Mouse (Mus musculus) layer of hippocampus, adult 11-12 months (tissue): ENCODE measurements around the gene Dyx1c1.

Experiments used
- DNase-seq: peaks from one replicate; pipeline ENCODE4 v3.0.0; 2022; ENCODE audit warnings: low spot score

The Dyx1c1 gene

DNA sequence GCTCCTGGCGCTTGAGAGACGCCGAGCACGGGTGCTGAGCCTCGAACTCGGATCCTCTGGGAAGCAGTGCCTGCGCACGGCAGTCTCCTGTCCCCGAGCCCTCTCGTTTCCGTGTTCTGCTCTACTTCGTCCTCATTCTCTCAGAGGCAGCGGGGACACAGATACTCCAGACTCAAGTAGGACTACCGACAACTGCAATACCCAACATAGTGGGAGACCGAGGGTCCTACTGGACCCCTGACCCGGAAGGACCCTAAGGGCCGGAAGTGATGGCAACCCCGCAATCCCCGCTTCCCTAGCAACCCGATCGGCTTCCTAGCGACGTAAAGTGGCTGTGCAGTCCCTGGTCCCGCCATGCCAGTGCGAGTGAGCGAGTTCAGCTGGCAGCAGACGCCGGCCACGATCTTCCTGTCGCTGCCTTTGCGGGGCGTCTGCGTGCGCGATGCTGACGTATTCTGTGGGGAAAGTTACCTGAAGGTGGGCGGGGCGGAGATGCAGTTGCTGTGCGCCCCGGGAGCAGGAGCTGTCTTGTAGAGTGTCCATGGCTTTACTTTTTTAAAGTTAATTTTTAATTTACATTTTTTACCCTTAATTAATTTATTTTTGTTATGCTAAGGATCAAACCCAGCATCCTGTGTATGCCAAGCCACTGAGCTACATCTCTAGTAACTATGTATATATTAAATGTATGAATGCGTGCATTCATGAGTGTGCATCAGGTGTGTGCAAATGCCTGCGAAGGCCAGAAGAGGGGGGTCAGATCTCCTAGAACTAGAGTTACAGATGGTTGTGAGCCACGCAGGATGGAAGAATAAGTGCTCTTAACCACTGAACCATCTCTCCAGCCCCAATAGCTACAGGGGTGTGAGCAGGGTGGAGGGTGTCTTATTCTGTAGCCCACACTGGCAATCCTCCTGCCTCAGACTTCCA lies at the start of gene Dyx1c1, which contains the start of gene Gm44503:
Gene Dyx1c1 (plus strand): TSS at position 265 of the 930 bp plus-strand sequence.
Gene Gm44503 (plus strand): TSS at position 332 of the 930 bp plus-strand sequence.
- DNase-seq: peak; percentile 72

DNA sequence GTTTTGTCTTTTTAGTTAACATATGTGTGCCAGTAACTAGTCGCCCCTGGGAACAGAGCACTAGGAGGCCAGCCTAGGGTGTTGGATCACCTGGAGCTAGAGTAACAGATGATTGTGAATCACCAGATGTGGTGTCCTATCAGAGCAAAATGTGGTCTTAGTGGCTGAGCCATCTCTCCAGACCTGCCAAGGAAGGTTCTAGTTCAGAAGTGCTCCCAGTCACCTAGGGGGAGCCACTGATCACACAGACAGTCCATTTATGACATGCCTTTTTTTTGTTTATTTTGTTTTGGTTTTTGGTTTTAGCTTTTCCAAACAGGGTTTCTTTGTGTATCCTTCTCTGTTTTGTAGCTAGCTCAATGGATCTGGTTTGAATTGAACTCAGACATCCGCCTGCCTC lies 47.2 kb upstream of the Dyx1c1 start:
- DNase-seq: no peak

DNA sequence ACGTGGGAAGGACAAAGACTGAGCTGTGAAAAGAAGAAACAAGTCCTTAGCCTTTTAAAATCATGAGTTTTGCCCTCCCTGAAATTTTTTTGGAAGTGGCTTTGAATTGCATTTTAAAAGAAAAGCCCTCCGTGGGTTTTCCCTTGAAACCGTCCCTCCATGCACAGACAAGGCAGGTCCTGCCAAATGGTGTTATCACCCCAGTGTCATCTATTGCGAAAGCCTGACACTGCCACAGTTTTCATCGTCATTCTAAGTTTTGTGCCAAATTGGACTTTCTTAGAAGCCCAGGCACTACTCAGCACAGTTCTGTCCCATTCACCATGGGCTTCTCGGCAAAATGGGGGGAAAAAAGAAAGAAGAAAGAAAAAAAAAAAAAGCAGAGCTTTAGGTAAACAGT lies 45.0 kb upstream of the Dyx1c1 start:
- no peak for DNase-seq

DNA sequence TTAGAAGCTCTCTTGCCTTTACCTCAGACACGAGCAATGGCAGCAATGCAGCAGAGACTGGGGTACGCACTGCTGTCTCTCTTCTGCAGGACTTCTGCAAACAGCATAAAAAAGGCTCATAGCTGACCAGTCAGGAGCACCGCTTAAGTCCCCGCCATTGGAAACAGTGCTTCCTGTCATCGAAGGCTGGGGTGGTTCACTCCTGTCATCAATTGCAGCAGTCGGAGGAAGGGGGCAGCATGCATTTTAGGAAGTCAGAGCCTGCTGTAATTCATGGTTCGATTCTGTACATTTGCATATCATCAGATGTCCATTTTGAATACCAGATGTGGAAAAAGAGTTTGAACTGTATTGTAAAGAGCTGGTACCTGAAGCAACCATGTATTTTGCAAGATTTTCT lies 42.9 kb upstream of the Dyx1c1 start:
- DNase-seq: no peak

DNA sequence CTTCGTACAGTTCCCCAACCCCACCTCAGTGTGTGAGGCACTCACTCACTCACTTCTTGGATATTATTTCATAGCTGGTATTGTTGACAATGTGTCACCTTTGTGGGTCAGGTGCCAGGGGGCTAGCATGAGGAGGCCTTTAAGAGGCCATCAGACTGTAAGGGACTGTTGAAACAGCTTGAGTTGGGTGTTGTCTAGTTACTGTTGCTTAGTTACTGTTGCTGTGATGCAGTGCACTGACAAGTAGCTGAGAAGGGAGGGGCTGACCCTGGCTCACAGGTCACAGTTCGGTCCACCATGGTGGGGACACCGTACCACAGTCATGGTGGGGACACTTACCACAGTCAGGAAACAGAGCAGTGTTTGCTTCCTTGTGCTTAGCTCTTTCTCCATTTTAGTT lies 35.5 kb upstream of the Dyx1c1 start:
- DNase-seq: no peak

DNA sequence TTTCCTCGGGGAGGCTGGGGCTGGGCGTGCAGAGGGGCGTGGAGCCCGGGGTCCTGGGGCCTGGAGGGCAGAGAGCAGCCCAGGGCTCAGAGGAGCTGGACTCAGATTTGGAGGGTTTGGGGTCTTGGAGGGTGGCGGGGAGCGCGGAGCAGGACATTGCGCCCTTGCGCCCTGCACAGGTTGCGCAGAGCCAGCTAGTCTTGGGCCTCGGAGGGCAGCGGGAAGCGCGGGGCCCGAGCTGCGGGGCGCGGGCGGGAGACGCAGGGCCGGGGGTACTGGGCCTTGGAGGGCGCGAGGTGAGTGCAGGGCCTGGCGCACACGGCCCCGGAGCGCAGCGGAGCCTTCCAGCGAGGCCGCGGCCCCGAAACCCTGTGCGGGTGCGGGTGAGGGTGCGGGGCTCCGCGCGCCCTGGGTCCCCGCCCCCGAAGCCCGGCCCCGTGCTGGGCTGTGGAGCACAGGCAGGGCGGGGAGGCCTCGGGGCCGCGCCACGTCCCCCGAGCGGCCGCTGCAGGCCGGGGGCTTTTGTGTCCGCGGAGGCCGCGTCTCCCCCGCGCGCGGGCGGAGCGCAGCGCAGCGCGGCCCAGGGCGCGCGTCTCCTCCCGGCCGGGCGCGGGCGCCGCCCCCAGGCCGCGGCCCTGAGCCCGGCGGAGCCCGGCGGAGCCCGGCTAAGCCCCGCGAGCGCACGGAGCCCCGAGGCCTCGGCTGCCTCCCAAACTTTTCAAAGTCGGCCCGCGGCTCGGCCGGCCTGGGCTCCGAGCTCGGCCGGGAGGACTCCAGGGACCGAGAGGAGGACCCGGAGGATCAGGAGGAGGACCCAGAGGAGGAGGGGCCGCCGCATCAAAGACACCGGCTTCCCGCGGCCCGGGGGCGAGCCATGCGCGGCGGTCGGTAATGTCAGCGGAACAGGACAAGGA lies 33.3 kb upstream of the Dyx1c1 start, which contains the start of gene Pygo1:
Gene Pygo1 (plus strand): TSS at position 625 of the 914 bp plus-strand sequence.
- peak; percentile 39 for DNase-seq

DNA sequence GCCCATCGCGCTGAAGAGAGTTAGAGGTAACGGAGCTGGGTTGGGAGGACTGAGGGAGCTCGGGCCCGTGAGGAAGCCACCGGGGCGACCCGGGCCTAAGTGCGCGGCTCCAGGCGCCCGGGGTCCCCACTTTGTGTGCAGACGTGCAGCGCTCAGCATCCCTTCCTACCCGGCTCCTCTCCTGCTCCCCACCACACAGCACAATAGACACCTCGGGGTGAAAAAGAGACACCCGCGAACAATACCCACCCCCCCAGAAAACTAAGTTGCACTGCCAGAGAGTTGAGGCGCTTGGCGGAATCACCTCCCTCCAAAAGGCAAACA lies 32.7 kb upstream of the Dyx1c1 start:
- no peak for DNase-seq

DNA sequence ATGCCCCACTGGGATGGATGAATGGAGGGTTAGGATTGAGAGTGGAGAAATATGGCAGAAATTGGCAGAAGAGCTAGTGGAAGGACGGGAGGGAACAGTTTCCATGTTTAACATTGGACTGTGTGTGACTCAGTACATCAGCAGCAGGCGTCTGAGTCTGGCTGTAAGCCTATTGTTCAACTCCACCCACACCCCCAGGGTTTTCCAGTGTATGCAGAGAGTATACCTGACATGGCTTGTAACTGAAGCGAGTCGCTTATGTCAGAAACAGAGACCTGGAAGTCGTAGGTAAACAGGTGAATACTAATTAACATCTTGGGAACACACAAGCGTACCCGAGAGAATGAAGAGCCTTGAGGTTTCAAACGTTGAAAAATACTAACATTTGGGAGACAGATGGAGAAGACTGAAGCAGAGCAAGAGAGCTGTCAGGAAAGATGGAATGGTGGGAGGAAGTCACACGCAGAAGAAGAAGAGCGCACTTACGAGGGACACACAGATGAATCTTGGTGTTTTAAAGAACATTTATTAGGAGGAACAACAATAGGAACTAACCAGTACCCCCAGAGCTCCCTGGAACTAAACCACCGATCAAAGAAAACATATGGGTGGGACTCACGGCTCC lies 27.3 kb upstream of the Dyx1c1 start:
- peak; percentile 74 for DNase-seq

DNA sequence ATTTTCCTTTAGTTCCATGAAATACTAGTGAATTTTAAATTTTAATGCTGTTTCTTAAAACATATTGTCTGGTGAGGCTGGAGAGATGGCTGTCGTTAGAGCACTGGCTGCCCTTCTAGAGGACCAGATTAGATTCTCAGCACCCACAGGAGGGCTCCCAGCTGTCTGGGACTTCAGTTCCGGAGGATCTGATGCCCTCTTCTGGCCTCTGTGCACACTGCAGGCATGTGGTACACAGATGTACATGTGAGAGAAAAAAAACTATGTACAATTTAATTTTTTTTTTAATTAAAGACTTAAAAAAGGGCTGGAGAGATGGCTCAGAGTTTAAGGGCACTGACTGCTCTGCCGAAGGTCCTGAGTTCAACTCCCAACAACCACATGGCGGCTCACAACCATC lies 23.3 kb upstream of the Dyx1c1 start:
- DNase-seq: no peak

DNA sequence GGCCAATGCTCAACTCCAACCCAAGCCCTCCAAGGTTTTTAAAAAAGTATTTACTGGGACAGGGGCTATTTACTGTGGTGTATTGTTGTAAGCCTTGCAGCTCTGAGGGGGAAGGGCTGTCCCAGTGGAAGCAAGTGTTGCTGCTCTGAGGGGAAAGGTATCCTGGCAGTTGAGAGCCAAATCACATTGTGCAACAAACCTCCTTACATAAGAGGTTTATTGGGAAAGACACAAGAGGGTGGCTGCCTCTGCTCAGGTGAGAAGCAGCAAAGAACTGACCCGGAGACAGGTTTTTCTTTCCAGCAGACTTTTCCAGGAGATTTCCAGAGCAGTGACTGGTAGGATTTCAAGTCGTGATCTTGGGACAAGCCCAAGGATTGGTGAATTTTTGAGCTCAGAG lies 22.3 kb upstream of the Dyx1c1 start:
- DNase-seq: no peak

DNA sequence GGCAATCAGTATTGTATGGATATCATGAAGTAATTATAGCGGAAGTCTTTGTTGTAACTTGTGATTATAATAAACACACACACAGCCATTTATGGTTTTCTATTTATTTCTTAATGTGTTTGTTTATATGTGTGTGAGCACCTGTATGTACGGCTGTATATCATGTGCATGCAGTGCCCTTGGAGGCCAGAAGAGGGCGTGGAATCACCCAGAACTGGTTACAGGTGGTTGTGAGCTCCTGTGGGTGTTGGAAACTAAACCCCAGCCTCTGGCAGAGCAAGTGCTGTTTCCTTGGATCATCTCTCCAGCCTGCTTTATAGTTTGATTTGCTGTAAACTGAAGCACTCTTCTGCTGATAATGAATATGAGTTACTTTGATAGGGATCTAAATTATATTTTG lies 15.2 kb upstream of the Dyx1c1 start:
- no peak for DNase-seq

DNA sequence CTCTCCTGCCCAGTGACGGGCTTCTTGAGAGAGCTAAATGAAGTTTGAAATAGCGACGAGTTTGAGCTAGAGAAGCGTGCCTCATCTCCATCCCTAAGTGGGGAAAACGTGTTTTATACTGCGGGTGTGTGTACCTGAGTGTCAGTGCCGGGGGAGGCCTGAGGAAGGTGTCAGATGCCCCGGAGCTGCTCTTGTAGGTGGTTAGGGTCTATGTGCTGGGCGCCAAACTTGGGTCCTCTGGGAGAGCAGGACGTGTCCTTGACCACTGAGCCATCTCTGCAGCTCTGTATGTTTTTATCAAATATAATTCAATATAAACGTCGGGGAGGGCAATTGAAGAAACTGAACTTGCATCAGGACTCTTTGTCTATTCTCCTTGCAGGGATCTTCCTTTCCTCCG lies 14.3 kb upstream of the Dyx1c1 start:
- no peak for DNase-seq

DNA sequence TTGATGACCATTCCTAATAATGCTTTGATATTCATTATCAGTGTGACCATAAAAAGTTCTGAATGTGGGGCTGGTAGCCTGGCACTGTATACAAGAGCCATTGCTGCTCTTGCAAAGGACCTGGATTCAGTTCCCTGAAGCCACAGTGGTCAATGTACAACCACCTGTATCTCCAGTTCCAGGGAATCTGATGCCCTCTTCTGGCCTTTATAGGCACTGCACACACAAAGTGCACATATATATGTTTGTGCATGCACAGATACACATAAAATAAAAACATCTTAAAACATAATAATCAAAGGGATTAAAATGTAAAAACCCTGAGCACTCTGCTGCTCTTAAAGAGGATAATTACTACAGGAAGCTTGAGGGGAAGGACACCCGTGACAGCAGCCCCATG lies 11.6 kb upstream of the Dyx1c1 start:
- no peak for DNase-seq

DNA sequence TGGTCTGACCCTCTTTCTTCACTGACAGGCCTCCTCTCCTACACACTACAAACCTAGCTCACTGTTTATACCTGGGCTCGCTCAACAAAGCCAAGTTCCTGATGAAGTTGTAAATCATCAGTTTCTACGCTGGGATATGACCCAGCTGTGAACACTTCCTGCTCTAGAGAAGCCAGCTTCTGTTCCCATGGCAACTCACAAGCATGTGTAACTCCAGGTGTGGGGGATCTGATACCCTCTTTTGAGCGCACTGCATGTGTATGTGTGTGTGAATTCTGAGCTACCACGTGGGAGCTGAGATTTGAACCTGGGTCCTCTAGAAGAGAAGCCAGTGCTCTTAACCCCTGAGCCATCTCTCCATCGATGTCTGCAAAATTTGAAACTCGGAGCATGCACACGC lies 9.0 kb upstream of the Dyx1c1 start:
- DNase-seq: no peak

DNA sequence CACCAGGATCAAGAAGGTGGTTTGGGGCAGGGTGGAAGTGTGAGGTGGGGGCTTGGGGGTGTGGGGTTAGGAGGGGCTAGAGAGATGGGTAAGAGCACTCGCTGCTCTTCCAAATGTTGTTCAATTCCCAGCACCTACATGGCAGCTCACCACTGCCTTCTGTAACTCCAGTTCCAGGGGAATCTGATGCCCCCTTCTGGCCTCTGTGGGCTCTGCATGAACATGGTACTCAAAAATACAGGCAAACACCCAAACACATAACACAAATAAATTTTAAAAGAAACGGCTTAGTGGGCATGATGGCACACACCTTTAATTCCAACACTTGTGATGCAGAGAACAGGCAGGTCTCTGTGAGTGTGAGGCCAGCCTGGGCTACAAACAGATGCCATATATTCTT lies 3.8 kb upstream of the Dyx1c1 start:
- no peak for DNase-seq

DNA sequence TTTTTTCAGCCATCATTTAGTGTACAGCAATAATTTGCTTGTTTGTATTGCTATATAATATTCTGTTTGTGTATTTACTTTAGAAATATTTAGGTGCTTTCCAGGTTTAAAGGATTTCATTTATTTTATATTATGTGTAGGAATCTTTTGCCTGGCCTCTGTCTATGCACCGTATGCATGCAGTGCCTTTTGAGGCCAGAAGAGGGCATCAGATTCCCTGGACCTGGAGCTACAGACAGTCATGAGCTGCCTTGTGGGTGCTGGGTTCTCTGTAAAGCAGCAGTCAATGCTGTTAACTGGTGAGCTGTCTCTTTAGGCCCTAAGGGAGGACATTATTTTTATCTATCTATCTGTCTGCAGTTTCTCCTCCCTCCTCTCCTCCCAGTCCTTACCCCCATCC lies 3.0 kb upstream of the Dyx1c1 start:
- DNase-seq: peak; percentile 53

DNA sequence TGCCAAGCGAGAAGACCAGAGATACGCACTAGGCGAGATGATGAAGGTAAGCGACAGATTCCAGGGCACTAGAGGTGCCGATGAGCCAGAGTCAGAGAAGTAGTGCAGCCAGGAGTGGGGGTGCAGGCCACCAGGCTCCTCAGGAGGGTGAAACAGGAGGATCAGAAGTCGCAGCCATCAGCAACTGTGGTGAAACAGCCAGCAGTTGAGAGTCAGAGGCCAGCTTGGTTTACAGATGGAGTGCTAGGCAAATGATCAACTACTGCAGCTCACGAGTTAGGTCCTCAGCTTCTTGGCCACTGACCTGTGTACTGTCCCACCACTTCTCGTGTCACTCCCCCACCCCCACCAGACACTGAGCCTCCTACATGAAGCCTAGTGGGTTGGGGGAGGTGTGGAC lies 2.8 kb downstream of the Dyx1c1 start:
- DNase-seq: no peak

DNA sequence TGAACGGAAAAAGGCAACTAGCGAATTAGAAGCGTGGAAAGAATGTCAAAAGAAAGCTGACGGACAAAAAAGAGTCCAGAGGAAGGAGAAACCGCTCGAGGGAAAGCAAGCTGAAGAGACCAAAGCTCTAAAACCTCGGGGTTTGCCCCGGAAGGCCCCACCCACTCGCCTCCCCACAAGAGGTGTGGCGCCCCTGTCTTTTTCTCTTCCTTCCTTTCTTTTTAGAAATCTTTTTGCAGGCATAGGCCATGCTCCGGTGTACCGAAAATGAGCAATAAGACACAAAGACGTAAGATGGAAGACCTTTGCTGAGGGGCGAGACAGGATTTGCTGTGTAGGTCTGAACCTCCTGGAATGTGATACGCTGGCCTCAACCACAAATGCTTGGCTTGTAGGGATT lies 3.4 kb downstream of the Dyx1c1 start:
- DNase-seq: no peak

DNA sequence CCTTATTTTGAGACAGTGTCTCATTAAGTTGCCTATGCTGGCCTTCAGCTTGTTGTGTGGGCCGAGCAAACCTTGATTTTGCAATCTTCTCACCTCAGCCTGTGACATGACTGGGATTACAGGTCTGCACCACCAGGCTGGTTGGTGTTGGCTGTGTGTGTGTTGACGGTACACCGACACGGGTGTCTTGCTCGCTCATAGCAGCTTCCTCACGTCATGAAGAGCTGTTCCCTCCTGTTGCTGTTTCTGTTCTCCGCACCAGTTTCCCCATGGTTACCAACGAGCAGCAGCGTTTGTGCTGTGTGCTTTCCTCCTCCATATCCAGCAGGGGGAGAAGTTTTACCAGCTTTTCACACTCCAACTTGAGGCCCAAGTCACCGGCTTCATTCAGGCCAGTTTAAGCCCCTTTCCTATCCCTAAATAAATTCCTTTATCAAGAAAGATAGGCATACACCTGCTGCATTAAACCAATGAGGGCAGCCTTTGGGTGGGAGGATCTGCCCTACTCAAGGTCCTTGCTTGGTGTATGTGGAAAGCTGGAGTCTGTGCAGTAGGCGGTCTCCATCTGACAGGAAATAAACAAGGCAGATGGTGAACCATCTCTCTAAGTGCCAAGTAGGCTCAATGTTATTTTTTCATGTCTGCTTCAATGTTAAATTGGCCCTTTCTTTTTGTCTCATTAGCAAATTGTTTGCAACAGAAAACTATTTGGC lies 9.9 kb downstream of the Dyx1c1 start:
- DNase-seq: peak; percentile 84

DNA sequence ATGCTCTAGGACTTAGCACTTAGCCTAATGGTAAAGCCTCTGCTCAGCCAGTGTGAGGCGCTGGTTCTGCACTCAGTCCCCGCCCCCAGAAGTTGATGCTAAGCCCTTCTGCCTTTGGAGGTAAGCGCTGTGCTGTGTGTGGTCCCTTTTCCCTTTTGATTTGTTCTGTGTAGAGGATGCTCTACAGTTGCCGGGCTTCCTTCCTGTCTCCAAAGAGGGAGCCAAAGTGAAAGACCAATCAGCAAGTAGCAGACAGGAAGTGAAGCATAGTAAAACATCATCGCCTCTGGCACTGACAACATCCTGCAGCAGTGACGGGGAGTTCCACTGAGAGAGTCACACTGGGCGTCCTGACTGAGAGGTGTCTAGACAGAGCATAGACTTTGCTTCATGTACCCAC lies 11.3 kb downstream of the Dyx1c1 start:
- no peak for DNase-seq

DNA sequence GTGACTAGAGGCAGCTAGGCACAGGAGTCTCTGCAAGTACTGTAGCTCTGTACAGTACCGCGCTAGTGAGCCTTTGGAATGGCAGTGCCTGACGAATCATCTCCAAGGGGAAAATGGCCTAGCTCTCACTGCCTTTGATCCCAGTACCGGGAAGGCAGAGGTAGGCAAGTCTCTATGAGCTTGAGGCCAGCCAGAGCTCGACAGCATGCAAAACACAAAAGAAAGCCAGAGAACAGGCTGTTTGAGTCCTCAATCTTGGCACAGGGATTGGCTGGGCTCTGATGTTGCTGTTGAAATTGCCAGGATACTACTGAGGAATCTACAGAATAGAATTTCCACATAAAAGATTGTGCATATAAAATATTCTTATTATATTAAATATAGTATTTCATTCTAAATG lies 13.8 kb downstream of the Dyx1c1 start:
- no peak for DNase-seq

DNA sequence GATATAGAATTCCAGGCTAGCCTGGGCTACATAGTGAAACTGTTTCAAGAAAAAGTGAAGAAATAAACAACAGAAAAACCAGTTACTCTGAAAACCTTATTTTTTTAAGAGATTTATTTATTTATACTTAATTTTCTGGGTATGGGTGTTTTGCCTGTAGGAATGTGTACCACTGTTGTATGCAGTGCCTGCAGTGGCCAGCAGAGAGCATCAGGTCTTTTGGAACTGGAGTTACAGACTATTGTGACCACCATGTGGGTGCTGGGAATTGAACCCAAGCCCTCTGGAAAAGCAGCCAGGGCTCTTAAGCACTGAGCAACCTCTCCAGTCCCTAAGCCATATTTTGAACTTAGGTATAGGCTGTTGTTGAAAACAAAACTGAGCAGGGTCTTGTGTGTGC lies 14.4 kb downstream of the Dyx1c1 start:
- DNase-seq: no peak
